Mouse (Mus musculus) hindbrain, embryonic 12.5 days (tissue): Measurements from ENCODE around the gene Fry. TPM values are rescaled to one million over a fixed set of nuclear protein-coding genes. Genes with fewer than 3 reads are reported as not detected.

Source experiments
- ATAC-seq: fragments of 200-750 bp; cut with Nextera tagmentation; 2 replicates; pipeline ENCODE4 v1.8.0; 2017; ENCODE audit warnings: moderate TSS enrichment; ENCODE audit not compliant: low FRiP score
- H3K27ac ChIP-seq: fragments of 300-500 bp; sonication (generic); 2 replicates; pipeline ENCODE4 v1.5.1; 2016; ENCODE audit warnings: mild to moderate bottlenecking
- H3K27me3 ChIP-seq: fragments of 300-500 bp; sonication (generic); 2 replicates; pipeline ENCODE4 v1.6.1; 2016; ENCODE audit warnings: mild to moderate bottlenecking
- H3K36me3 ChIP-seq: fragments of 300-500 bp; sonication (generic); 2 replicates; pipeline ENCODE4 v1.6.1; 2016; ENCODE audit warnings: mild to moderate bottlenecking
- H3K4me1 ChIP-seq: fragments of 300-500 bp; sonication (generic); 2 replicates; pipeline ENCODE4 v1.6.1; 2016
- H3K4me2 ChIP-seq: fragments of 300-500 bp; sonication (generic); replicated peaks from 2 replicates; pipeline ENCODE4 v1.6.1; 2016; ENCODE audit warnings: mild to moderate bottlenecking
- H3K4me3 ChIP-seq: fragments of 300-500 bp; sonication (generic); 2 replicates; pipeline ENCODE4 v1.5.1; 2016; ENCODE audit warnings: mild to moderate bottlenecking
- H3K9ac ChIP-seq: fragments of 300-500 bp; sonication (generic); 2 replicates; pipeline ENCODE4 v1.6.1; 2016; ENCODE audit warnings: mild to moderate bottlenecking, moderate library complexity
- H3K9me3 ChIP-seq: fragments of 300-500 bp; sonication (generic); replicated peaks from 2 replicates; pipeline ENCODE4 v1.6.1; 2016; ENCODE audit warnings: mild to moderate bottlenecking
- WGBS: fragments of 180-500 bp; shearing (Covaris S2); methylation state at CpG from one replicate; pipeline ENCODE4 v1.1.7; 2016; 5-methylcytosine and 5-hydroxymethylcytosine counted together
- polyA plus RNA-seq: library from polyadenylated mRNA; unstranded; fragments of >200 nt; fragmentation: Nextera tagmentation; extraction: Ambion mirVana; gene quantifications from 2 replicates; pipeline ENCODE4 v1.2.1, GENCODE M21; 2016

Fry gene
- polyA plus RNA-seq, 1 experiment from 2014 or later: 27.9 TPM

DNA sequence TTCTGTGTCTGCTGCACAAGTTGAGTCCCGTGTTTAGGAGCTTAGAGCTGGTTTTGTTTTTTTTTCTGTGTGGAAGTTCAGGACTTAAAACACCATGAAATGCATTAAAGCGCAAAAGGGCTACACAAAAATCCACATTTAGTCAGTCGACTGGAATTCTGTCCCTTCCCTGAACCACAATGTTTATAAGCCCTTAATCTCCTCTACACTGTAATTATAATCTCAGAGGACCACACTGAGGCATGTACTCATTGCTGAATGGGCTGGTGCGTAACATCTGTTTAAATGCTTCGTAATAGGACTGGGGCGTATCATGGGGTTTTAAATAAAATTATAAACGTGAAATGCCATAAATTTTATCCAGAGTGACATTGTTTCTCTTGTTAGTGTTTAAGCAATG lies 89.6 kb downstream of the Fry start:
- H3K4me3 ChIP-seq: no peak overlapping the region
- no peak overlapping the region for H3K27ac ChIP-seq
- no peak for ATAC-seq
- no peaks in the 10 kb centered on the region for H3K4me1 ChIP-seq
- WGBS: 63% methylated on average over 7 of the region's 7 CpGs
- H3K4me2 ChIP-seq: no peak overlapping the region
- H3K36me3 ChIP-seq: no peaks in the 10 kb centered on the region
- no peaks in the 10 kb centered on the region for H3K9me3 ChIP-seq
- H3K9ac ChIP-seq: no peak overlapping the region
- no peaks in the 10 kb centered on the region for H3K27me3 ChIP-seq

DNA sequence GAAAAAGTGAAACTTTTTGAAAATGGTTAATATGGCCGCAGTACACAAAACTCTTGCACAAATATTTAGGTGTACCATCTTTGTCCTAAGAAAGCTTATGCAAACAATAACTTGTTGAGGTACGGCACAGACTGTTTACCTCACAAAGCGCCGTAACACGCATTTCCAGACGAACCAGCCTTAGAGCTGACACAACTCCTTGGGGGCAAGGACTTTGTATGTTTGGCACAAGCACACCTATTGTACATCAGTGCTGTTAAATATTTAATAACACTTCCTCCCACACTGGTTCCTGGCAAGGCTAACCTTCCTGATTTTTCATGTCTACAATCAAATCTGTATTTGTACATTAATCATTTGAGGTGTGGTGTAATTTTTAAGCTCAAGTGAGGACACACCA lies 95.6 kb downstream of the Fry start:
- Histone ChIP-seq H3K9ac (no peak overlapping the region), H3K4me1 (no peaks in the 10 kb centered on the region), H3K4me3 (no peak overlapping the region), H3K27me3 (no peaks in the 10 kb centered on the region), H3K4me2 (no peak overlapping the region), H3K27ac (no peak overlapping the region), H3K9me3 (0 out of 2 replicates have a peak, but pooled peaks cover 3% of the 10 kb centered on the region), H3K36me3 (no peaks in the 10 kb centered on the region)
- ATAC-seq: no peak
- 90% methylated on average over 6 of the region's 6 CpGs for WGBS

DNA sequence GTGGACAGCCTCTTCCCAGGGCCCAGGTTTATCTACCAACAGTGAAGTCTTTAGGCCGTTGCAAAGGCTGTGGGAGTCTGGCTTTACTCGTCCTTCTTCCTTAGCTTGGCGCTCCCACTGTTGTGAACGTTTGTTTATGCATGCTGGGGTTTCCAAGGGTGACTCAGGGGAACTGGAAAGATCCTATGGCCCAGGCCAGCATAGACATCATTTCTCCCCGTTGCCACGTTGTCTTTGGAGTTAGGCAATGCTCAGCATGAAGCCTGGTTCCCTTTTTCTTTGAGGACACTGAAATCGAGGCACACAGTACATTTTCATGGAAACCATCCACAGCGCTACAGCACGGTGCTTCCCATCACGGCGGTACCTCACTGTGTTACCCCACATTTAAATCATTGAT lies 97.6 kb downstream of the Fry start:
- no peak for ATAC-seq
- Histone ChIP-seq H3K4me2 (no peak overlapping the region), H3K4me3 (no peak overlapping the region), H3K4me1 (no peaks in the 10 kb centered on the region), H3K27me3 (no peaks in the 10 kb centered on the region), H3K9me3 (0 out of 2 replicates have a peak, but pooled peaks cover 3% of the 10 kb centered on the region), H3K36me3 (no peaks in the 10 kb centered on the region), H3K9ac (no peak overlapping the region), H3K27ac (no peak overlapping the region)
- 70% methylated on average over 11 of the region's 11 CpGs for WGBS

DNA sequence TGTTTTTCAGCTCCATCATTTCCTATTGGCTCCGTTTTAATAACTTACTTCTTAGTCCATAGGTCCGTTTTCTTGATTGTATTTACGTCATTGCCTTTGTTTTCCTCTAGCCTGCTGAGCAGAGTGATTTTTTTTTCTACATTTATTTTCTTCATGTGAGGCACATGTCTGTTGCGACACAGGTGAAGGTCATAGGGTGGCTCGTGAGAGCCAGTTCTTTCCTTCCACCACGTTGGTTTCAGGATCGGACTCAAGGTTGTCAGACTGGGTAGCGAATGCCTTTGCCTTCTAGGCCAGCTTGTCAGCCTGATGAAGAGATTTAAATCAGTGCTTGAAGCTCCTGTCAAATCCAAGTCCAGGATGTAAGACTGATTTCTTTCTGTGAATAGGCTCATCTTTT lies 101.0 kb downstream of the Fry start:
- H3K4me1 ChIP-seq: no peaks in the 10 kb centered on the region

DNA sequence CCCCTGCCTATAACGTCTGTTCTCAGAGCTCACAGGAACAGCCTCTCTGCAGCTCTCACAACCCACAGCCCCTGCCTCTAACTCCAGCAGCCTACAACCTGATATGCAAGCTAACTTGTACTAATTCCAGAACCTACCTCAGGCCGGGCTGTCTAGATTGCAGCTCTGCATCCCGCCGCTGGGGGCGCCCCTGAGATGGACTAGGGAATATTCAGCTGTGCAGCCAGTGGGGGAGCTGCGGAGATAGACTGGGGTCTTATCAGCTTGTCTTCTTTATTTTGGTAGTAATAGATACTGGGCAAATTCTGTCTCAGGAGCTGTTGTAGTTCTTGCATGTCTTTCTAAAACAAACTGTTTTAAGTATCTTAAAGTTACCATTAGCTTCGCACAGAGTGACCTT lies 101.9 kb downstream of the Fry start:
- Histone ChIP-seq H3K27ac (no peak overlapping the region), H3K36me3 (no peaks in the 10 kb centered on the region), H3K4me1 (no peaks in the 10 kb centered on the region), H3K4me2 (no peak overlapping the region), H3K4me3 (no peak overlapping the region), H3K27me3 (no peaks in the 10 kb centered on the region), H3K9ac (no peak overlapping the region), H3K9me3 (0 out of 2 replicates have a peak, but pooled peaks cover 3% of the 10 kb centered on the region)
- 37% methylated on average over 7 of the region's 7 CpGs for WGBS
- ATAC-seq: no peak

More for the DNA sequence above, 101.0 kb downstream of the Fry start:
- H3K27me3 ChIP-seq: no peaks in the 10 kb centered on the region
- no peak overlapping the region for H3K9ac ChIP-seq
- H3K4me2 ChIP-seq: no peak overlapping the region
- no peak overlapping the region for H3K4me3 ChIP-seq
- no peaks in the 10 kb centered on the region for H3K36me3 ChIP-seq
- no peak overlapping the region for H3K27ac ChIP-seq
- 0 out of 2 replicates have a peak, but pooled peaks cover 3% of the 10 kb centered on the region for H3K9me3 ChIP-seq
- WGBS: 87% methylated on average over 8 of the region's 8 CpGs
- no peak for ATAC-seq

DNA sequence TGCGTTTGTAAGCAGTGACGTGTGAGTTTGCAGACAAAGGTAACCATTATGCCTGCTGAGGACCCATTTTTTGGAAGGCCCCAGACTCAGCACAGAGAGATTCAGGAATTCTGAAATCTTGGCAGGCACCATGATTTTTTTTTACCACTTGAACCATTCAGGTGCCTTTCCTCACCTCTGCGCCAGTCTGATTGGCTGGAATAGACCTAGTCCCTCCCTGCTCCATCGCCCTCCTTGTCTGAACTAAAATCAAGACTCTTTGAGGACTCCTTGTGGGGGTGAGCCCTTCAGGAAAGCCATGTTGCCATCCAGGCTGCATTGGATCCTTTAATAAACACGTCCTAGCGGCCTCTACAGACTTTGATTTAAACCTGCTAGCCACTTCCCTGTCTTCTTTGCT lies 103.4 kb downstream of the Fry start:
- Histone ChIP-seq H3K27me3 (no peaks in the 10 kb centered on the region), H3K4me1 (no peaks in the 10 kb centered on the region), H3K36me3 (no peaks in the 10 kb centered on the region), H3K4me3 (no peak overlapping the region), H3K4me2 (no peak overlapping the region), H3K27ac (no peak overlapping the region), H3K9ac (no peak overlapping the region), H3K9me3 (0 out of 2 replicates have a peak, but pooled peaks cover 3% of the 10 kb centered on the region)
- 90% methylated on average over 6 of the region's 6 CpGs for WGBS
- ATAC-seq: no peak

DNA sequence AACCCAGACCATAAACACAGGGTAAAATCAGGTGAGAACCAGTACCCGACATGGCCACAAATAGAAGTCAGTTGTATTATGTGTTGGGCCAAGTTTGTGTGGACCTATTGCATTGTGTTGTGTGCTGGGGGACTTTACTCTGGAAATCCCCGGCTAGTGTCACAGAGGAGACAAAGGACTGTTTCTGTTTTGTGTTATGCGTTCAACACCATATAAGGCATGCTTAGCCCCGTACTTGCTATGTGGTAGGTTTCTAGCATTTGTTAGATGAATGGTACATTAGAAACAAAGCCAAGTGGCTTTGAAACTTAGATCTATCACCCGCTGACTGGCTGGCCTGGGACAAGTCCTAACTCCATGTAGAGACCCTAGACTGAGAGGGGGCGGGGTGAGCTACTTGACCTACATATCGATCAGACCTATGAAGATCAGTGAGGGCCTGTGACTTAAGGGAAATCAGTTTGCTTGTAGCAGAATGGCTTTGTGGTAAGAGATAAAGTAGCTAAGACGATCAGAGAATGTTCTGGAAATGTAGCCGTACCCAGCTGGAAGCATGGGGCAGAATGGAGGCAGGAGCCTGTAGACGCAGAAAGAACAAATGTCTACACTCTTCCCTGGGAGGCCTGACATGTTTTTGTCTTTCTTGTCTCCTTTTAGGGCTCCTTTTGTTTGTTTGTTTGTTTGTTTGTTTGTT lies 105.2 kb downstream of the Fry start:
- Histone ChIP-seq H3K27ac (no peak overlapping the region), H3K4me2 (no peak overlapping the region), H3K4me3 (no peak overlapping the region), H3K36me3 (no peaks in the 10 kb centered on the region), H3K27me3 (no peaks in the 10 kb centered on the region), H3K9me3 (no peaks in the 10 kb centered on the region), H3K9ac (no peak overlapping the region), H3K4me1 (no peaks in the 10 kb centered on the region)
- 88% methylated on average over 10 of the region's 10 CpGs for WGBS
- ATAC-seq: no peak

DNA sequence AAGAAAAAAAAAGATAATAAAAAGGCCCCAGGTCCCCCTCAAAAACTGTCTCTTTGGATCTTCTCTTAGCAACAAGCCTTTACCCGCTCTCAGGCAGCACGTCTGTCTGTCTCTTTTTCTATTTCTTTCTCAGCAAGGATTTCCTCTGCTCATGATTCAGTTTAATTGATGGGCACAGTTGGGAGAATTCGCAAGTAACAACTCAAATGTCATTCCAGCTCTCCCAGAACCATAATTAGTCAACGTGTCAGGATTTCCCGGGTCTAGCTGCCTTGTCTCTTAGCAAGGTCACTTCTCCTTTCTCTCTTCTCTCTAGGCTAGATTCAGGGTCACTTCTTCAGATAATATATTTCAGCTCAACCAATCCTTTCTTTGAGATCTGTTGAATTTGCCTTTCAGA lies 110.6 kb downstream of the Fry start:
- H3K9ac ChIP-seq: no peak overlapping the region
- no peaks in the 10 kb centered on the region for H3K36me3 ChIP-seq
- H3K27me3 ChIP-seq: no peaks in the 10 kb centered on the region
- no peak overlapping the region for H3K4me2 ChIP-seq
- H3K9me3 ChIP-seq: 0 out of 2 replicates have a peak, but pooled peaks cover 4% of the 10 kb centered on the region
- H3K27ac ChIP-seq: no peak overlapping the region
- H3K4me3 ChIP-seq: no peak overlapping the region
- H3K4me1 ChIP-seq: peaks cover 4% of the 10 kb centered on the region
- WGBS: 58% methylated on average over 5 of the region's 5 CpGs
- ATAC-seq: no peak

DNA sequence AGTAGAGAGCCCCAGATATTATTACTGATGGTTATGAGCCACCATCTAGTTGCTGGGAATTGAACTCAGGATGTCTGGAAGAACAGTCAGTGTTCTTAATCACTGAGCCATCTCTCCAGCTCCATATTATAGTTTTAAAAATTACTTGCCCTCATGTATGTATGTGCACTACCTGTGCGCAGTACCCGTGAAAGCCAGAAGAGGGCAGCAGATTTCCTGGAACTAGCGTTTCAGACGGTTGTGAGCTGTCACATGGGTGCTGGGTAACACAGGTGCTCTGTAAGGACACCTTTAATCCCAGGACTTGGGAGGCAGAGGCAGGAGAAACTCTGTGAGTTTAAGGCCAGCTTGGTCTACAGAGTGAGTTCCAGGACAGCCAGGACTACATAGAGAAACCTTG lies 111.3 kb downstream of the Fry start:
- no peak overlapping the region for H3K27ac ChIP-seq
- peaks cover 4% of the 10 kb centered on the region for H3K4me1 ChIP-seq
- 91% methylated on average over 4 of the region's 4 CpGs for WGBS
- no peaks in the 10 kb centered on the region for H3K36me3 ChIP-seq
- H3K4me3 ChIP-seq: no peak overlapping the region
- no peaks in the 10 kb centered on the region for H3K27me3 ChIP-seq
- H3K9ac ChIP-seq: no peak overlapping the region
- no peak overlapping the region for H3K4me2 ChIP-seq
- no peak for ATAC-seq
- 0 out of 2 replicates have a peak, but pooled peaks cover 4% of the 10 kb centered on the region for H3K9me3 ChIP-seq

DNA sequence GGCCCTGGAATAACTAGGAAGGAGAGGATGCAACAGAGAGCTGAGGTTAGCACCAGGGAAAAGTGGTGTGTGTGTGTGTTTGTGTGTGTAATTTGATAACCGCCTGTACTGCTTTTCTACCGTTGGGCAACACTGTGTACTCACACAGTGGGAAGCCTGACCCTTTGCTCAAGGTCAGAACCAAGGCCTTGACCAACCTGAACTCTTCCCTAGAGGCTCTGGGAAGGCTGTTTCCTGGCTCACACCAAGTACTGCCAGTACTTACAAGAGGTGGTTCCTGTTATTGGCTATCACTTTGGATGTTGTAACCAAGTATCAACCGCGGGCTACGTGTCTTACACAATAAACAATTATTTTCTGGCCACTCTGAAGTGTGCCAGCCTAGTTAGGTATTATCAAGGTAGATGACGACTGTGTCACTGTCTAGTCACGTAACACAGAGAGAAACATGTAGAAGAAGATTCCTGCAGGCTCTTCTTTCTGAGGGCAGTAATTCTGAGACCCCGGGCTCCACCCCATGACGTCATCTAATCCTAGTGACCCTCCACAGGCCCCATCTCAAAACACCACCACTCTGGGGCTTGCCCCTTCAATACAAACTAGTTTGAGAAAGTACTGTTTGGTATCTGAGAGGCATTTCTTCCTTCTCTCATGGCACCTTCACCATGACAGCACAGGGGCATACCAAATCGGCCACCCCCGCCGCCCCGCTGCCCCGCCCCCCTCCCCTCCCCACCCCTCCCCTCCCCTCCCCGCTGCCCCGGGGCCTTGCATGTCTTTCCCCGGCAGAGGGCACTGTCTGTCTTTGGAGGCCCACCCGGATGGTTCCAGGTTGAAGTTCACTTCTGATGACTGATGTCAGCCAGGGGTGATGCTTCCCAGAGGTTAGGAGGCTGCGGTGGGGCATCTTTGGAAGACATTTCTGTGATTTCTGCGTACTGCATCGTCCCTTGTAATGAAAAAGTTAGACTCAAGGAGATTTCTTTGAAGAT lies 114.0 kb downstream of the Fry start:
- Histone ChIP-seq H3K4me3 (peak overlapping the region; percentile 23), H3K9me3 (peaks cover 4% of the 10 kb centered on the region; the same call in 1 of the 2 replicates), H3K9ac (no peak overlapping the region), H3K36me3 (no peaks in the 10 kb centered on the region), H3K27ac (no peak overlapping the region), H3K4me2 (peak overlapping the region; percentile 41), H3K4me1 (peaks cover 4% of the 10 kb centered on the region), H3K27me3 (no peaks in the 10 kb centered on the region)
- 44% methylated on average over 14 of the region's 21 CpGs for WGBS
- ATAC-seq: peak; percentile 68; the same call in 1 of the 2 replicates

DNA sequence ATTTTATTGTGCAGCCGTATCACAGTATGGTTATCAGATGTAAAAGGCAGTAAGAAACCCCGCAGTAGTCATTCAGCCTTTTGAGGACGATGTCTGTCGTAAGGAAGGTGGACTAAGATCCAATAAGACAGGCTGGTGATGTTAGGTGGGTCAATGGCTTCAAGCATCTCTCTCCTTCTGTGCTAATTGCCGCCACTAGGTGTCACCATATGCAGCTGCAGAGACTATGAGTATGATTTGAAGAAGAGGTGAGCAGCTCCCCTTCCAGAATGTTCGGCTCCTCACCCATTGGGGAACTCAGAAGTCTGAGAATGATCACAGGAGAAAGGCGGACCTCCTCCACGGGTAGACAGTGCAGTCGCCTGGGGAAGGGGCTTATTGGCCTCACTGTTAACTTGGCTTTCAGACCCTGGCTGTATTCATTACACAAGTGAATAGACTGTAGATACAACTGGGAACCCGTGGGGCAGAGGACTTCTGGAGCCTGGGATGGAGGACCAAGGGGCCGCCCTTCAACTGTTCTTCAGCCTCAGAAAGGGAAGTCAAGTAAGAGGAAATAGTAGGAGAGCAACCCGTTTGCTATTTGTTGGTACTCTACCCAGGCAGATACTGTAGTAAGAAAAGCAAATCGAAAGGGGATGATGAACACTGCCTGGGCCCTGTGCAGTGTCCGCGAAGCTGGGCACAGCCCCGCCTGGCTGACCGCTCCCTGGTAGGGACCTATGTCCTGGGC lies 114.9 kb downstream of the Fry start:
- H3K4me2 ChIP-seq: 0 out of 2 replicates have a peak overlapping the region, but pooled peaks have one; percentile 41
- H3K9me3 ChIP-seq: peaks cover 4% of the 10 kb centered on the region; the same call in 1 of the 2 replicates
- no peak overlapping the region for H3K27ac ChIP-seq
- H3K4me3 ChIP-seq: no peak overlapping the region
- H3K27me3 ChIP-seq: no peaks in the 10 kb centered on the region
- peaks cover 4% of the 10 kb centered on the region for H3K4me1 ChIP-seq
- peak; percentile 67 for ATAC-seq
- H3K36me3 ChIP-seq: no peaks in the 10 kb centered on the region
- WGBS: 60% methylated on average over 17 of the region's 17 CpGs
- no peak overlapping the region for H3K9ac ChIP-seq

DNA sequence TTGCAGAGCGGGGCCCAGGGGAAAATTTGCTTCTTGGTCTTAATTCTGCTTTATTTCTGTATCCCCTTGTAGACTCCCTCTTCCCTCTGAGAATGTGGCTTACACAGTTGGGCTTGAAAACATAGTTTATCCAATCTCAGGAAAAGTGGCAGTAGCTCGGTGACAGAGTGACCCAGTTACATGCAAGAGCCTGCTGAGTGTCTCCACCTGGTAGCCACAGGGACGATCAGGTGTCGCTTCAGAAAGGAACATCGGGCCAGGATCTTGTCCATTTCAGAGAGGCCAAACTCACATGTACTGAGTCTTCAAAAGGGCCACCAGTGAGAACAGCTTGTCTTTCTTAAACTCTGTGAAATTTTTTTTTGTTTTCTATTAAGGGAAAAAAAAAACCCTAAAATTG lies 117.5 kb downstream of the Fry start:
- H3K36me3 ChIP-seq: no peaks in the 10 kb centered on the region
- no peaks in the 10 kb centered on the region; the same call in 1 of the 2 replicates for H3K9me3 ChIP-seq
- H3K9ac ChIP-seq: no peak overlapping the region
- H3K4me3 ChIP-seq: no peak overlapping the region
- no peaks in the 10 kb centered on the region for H3K27me3 ChIP-seq
- peaks cover 4% of the 10 kb centered on the region for H3K4me1 ChIP-seq
- 94% methylated on average over 5 of the region's 5 CpGs for WGBS
- no peak overlapping the region for H3K4me2 ChIP-seq
- no peak overlapping the region for H3K27ac ChIP-seq
- no peak for ATAC-seq
